Mouse (Mus musculus) erythroblast, embryonic 14.5 days (primary cell): Measurements from ENCODE around the gene Crb2. TPM values are rescaled to one million over a fixed set of nuclear protein-coding genes. Genes with fewer than 3 reads are reported as not detected.

Experiments used
- H3K27me3 ChIP-seq: 2 replicates; pipeline ENCODE4 v1.6.1; 2012; ENCODE audit warnings: inconsistent platforms; ENCODE audit not compliant: control insufficient read depth
- H3K36me3 ChIP-seq: 2 replicates; pipeline ENCODE4 v1.6.1; 2012; ENCODE audit warnings: mild to moderate bottlenecking, inconsistent platforms; ENCODE audit not compliant: control insufficient read depth
- H3K4me1 ChIP-seq: 2 replicates; pipeline ENCODE4 v1.6.1; 2012; ENCODE audit warnings: inconsistent platforms; ENCODE audit not compliant: control insufficient read depth
- H3K4me3 ChIP-seq: replicated peaks from 2 replicates; pipeline ENCODE3; 2012; ENCODE audit warnings: moderate library complexity, mild to moderate bottlenecking, inconsistent platforms
- H3K9me3 ChIP-seq: 2 replicates; pipeline ENCODE4 v1.6.1; 2012; ENCODE audit warnings: low read length, inconsistent platforms, mixed read lengths; ENCODE audit not compliant: control insufficient read depth
- GATA1 ChIP-seq: IDR thresholded peaks from 2 replicates; pipeline ENCODE4 v1.6.1; 2012; ENCODE audit warnings: low read length, inconsistent platforms, mixed read lengths
- TAL1 ChIP-seq: IDR thresholded peaks from 3 replicates; pipeline ENCODE4 v1.6.1; 2012; ENCODE audit warnings: low read length, inconsistent platforms, mixed read lengths
- polyA plus RNA-seq: library from polyadenylated mRNA; stranded (reverse); fragments of >175 nt; gene quantifications from 2 replicates; pipeline ENCODE4 v1.2.3, GENCODE M21; 2012

Crb2 gene
- polyA plus RNA-seq, 1 experiment = not detected

- H3K4me3 ChIP-seq = no peak overlapping the region
- no peaks in the 10 kb centered on the region for H3K36me3 ChIP-seq
- no peaks in the 10 kb centered on the region for H3K4me1 ChIP-seq
- no peaks in the 10 kb centered on the region; the same call in 1 of the 2 replicates for H3K27me3 ChIP-seq
- TF ChIP-seq GATA1 (no peak), TAL1 (no peak)
- no peaks in the 10 kb centered on the region for H3K9me3 ChIP-seq
These were observed 27.5 kb upstream of the Crb2 start for GRCm38 (mm10) chr2:37748442-37749066.

GRCm38 (mm10) chr2:37749323-37749722 lies 26.7 kb upstream of the Crb2 start:
- Histone ChIP-seq H3K4me1 (no peaks in the 10 kb centered on the region), H3K9me3 (no peaks in the 10 kb centered on the region), H3K27me3 (no peaks in the 10 kb centered on the region; the same call in 1 of the 2 replicates), H3K4me3 (no peak overlapping the region), H3K36me3 (no peaks in the 10 kb centered on the region)
- TF ChIP-seq TAL1 (no peak), GATA1 (no peak)

DNA sequence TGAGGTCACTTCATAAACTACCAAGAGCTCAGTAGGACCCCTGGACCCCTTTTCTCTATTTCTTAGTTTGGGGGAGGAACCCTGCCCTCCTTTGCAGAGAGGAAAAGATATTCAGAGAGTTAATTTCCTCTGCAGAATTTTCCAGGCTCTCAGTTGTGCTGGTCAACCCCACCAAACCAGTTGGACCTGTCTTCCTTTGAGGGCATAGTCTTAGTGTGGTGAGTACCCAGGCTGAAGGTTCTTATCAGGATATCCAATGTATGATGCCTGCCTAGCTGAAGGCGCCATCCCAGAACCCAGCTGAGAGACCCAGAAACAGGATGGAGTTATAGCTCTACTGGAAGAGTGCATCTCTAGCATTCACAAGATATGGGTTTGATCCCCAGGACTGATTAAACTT lies 24.9 kb upstream of the Crb2 start:
- TF ChIP-seq GATA1 (no peak), TAL1 (no peak)
- Histone ChIP-seq H3K4me3 (no peak overlapping the region), H3K9me3 (no peaks in the 10 kb centered on the region), H3K27me3 (peaks cover 4% of the 10 kb centered on the region; the same call in 1 of the 2 replicates), H3K36me3 (no peaks in the 10 kb centered on the region), H3K4me1 (no peaks in the 10 kb centered on the region)

DNA sequence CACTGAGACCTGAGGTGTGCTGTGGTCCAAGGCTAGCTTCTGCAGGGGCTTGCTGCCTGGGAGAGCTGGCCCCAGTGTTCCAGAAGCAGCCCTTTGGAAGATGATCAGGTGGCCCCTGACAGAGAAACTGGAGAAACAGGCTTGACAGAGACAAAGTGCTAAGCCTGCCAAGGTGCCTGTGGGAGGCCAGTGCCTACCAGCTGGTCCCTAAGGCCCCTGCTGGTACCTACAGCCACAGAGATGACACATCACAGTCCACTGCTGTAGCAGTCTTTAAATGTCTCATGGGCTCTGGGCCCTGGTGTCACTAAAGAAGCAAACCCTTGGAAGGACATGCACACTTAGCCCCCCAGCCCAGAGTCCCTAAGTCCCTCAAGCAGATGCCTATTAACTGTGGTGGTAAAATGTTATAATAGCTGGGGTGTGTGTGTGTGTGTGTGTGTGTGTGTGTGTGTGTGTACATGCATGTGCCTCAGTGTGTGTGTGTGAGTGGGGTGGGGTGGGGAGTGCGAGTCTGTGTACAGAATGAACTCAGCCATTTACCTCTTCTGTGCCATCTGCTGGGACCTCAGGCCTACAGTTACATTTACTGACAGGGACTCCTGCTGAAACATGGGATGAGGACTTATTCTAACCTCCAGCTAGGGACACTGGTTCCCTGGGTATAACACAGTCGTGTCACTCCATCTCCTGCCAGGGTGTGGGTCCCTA lies 19.7 kb upstream of the Crb2 start:
- Histone ChIP-seq H3K27me3 (peaks cover 4% of the 10 kb centered on the region; the same call in 1 of the 2 replicates), H3K36me3 (no peaks in the 10 kb centered on the region), H3K9me3 (no peaks in the 10 kb centered on the region), H3K4me3 (no peak overlapping the region), H3K4me1 (no peaks in the 10 kb centered on the region)
- TF ChIP-seq GATA1 (no peak), TAL1 (no peak)

- no peaks in the 10 kb centered on the region for H3K36me3 ChIP-seq
- H3K4me3 ChIP-seq = no peak overlapping the region
- no peaks in the 10 kb centered on the region for H3K9me3 ChIP-seq
- TF ChIP-seq GATA1 = no peak
- TF ChIP-seq TAL1 = no peak
- peaks cover 4% of the 10 kb centered on the region; the same call in 1 of the 2 replicates for H3K27me3 ChIP-seq
- H3K4me1 ChIP-seq = no peaks in the 10 kb centered on the region
These were observed 19.0 kb upstream of the Crb2 start for GRCm38 (mm10) chr2:37757016-37757415.

DNA sequence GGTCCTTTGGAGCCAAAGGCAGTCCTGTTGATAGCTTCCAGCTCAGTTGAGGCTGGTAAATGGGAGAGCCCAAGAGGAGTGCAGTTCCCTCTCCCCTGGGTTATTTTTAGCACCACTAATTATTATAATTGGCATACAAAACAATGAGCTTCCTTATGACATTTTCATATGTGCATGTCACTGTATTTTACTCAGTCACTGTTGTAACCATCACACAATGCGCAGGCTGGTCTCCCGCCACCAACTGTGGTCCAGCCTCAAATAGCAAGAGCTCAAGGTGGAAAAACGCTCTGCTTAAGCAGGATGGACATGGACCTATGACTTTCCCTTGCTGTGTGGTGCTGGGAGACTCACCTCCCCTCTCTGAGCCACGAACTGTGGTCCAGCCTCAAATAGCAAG lies 18.3 kb upstream of the Crb2 start:
- Histone ChIP-seq H3K9me3 (no peaks in the 10 kb centered on the region), H3K27me3 (peaks cover 4% of the 10 kb centered on the region; the same call in 1 of the 2 replicates), H3K36me3 (no peaks in the 10 kb centered on the region), H3K4me3 (no peak overlapping the region), H3K4me1 (no peaks in the 10 kb centered on the region)
- TF ChIP-seq TAL1 = no peak
- TF ChIP-seq GATA1 = no peak

GRCm38 (mm10) chr2:37758343-37759015 lies 17.6 kb upstream of the Crb2 start:
- Histone ChIP-seq H3K4me3 (no peak overlapping the region), H3K9me3 (no peaks in the 10 kb centered on the region), H3K36me3 (no peaks in the 10 kb centered on the region), H3K27me3 (peaks cover 4% of the 10 kb centered on the region; the same call in 1 of the 2 replicates), H3K4me1 (no peaks in the 10 kb centered on the region)
- TF ChIP-seq TAL1 = no peak
- TF ChIP-seq GATA1 = no peak

- TF ChIP-seq TAL1 = no peak
- TF ChIP-seq GATA1 = no peak
- Histone ChIP-seq H3K4me1 (no peaks in the 10 kb centered on the region), H3K27me3 (peaks cover 4% of the 10 kb centered on the region), H3K9me3 (no peaks in the 10 kb centered on the region), H3K36me3 (no peaks in the 10 kb centered on the region), H3K4me3 (no peak overlapping the region)
These were observed 15.4 kb upstream of the Crb2 start for GRCm38 (mm10) chr2:37760633-37761032.

DNA sequence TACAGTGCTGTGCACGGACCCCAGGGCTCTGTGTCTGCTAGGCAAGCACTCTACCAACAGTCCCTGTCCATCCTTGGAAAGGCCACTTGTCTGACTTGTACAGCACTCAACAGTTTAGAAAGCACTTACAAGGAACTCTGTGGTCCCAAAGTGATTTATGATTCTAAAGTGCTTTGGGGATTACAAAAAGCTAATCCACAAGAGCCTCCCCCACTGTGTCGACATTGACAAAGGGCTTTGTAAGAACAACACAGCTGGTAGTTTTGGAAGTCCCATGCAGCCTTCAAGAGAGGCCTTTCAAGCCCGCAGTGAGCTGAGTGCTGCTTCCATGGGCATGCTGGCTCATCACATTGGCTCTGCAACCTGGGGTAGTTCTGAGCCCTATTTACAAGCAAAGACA lies 12.4 kb upstream of the Crb2 start:
- H3K36me3 ChIP-seq = no peaks in the 10 kb centered on the region
- H3K4me1 ChIP-seq = no peaks in the 10 kb centered on the region
- H3K9me3 ChIP-seq = no peaks in the 10 kb centered on the region
- peaks cover 15% of the 10 kb centered on the region for H3K27me3 ChIP-seq
- H3K4me3 ChIP-seq = no peak overlapping the region
- TF ChIP-seq TAL1 = no peak
- no peak for TF ChIP-seq GATA1
